ENCODE assay signal across 24 mouse cellular contexts in genomic region chr6:47808545-47808944, GRCm38 (mm10). TPM values are rescaled to one million over a fixed set of nuclear protein-coding genes. Genes with fewer than 3 reads are reported as not detected.
DNase-seq lines count a peak whose midpoint lies in the region; ATAC-seq and TF ChIP-seq lines count a peak whose summit lies in the region.
"Had no signal": no experiment of that assay in that cellular context is flagged by ENCODE, and none has a peak within 500 bp of the region (broad histone marks: within the 10 kb centered on the region; RNA-seq: fewer than 3 reads in every experiment).

No protein-coding gene starts in this region.

- no peak overlapping the region for H3K9ac ChIP-seq in neural tube, embryonic 13.5 days
- H3K9ac ChIP-seq: forebrain, postnatal 0 days; limb, embryonic 12.5 days; midbrain, embryonic 15.5 days had no signal

- peaks cover 43% of the 10 kb centered on the region for H3K4me1 ChIP-seq in neural tube, embryonic 13.5 days (replicated peaks)

- peak overlapping the region; percentile 42; the same call in 1 of the 2 replicates for H3K27ac ChIP-seq in left cerebral cortex, adult 2 months
- H3K27ac ChIP-seq in neural tube, embryonic 13.5 days (replicated peaks) = 0 out of 2 replicates have a peak overlapping the region, but pooled peaks have one; percentile 9
- H3K27ac ChIP-seq: limb, embryonic 12.5 days; midbrain, embryonic 15.5 days had no signal

- no peaks in the 10 kb centered on the region for H3K9me3 ChIP-seq in neural tube, embryonic 13.5 days
- H3K9me3 ChIP-seq: limb, embryonic 12.5 days; midbrain, embryonic 15.5 days had no signal

- TF ChIP-seq CTCF in left cerebral cortex, adult 2 months (IDR thresholded peaks at IDR 0.05) = no peak

- peak; percentile 55 for DNase-seq in heart, adult 11 months
- no peak for DNase-seq in heart, postnatal 36 days
- no peak for DNase-seq in left cerebral cortex, adult 2 months (ENCODE audit: extremely low spot score in 1 of 2, low spot score in 2 of 2)
- DNase-seq in left cerebral cortex, adult 11 months (ENCODE audit: low spot score) = no peak
- DNase-seq in neural tube, embryonic 10.5 days (ENCODE audit: extremely low spot score, low spot score) = no peak
- peak; percentile 60 for DNase-seq in telencephalon, adult 2 months (ENCODE audit: low read depth, low spot score)
- no peak for DNase-seq in thymus, postnatal 4 days
- DNase-seq: adrenal gland, adult 2 months; adrenal gland, postnatal 36 days; cerebellum, adult 2 months; cerebellum, postnatal 14 days; forebrain, postnatal 0 days; gastrocnemius, postnatal 25 days; heart, adult 18-20 months; heart, postnatal 4 days; kidney, adult 11 months; kidney, postnatal 14 days; lung, postnatal 10 days had no signal

- intact Hi-C loops in heart, postnatal 36 days (cut with DNase I) = no loop called here
- intact Hi-C loops in left cerebral cortex, adult 2 months (cut with DNase I) = no loop called here

- ATAC-seq in neural tube, embryonic 13.5 days (ENCODE audit: low read depth) = no peak
- ATAC-seq: forebrain, postnatal 0 days; midbrain, embryonic 15.5 days had no signal

- no peak overlapping the region for H3K4me3 ChIP-seq in left cerebral cortex, adult 2 months
- no peak overlapping the region for H3K4me3 ChIP-seq in neural tube, embryonic 13.5 days
- H3K4me3 ChIP-seq: erythroblast, embryonic 14.5 days; limb, embryonic 12.5 days; midbrain, embryonic 15.5 days had no signal

- 92% methylated on average over 5 of the region's 5 CpGs for WGBS in neural tube, embryonic 13.5 days

- H3K36me3 ChIP-seq in neural tube, embryonic 13.5 days = peaks cover 39% of the 10 kb centered on the region

- no peak overlapping the region for H3K4me2 ChIP-seq in neural tube, embryonic 13.5 days
- H3K4me2 ChIP-seq: heart, embryonic 11.5 days; limb, embryonic 12.5 days; liver, embryonic 11.5 days; midbrain, embryonic 15.5 days had no signal

- H3K27me3 ChIP-seq in neural tube, embryonic 13.5 days = no peaks in the 10 kb centered on the region
- H3K27me3 ChIP-seq: limb, embryonic 12.5 days; midbrain, embryonic 15.5 days had no signal

RNA-seq across cellular contexts. Expression of gene Pdia4, which starts 4.7 kb away (rescaled TPM):
- total RNA-seq in heart, postnatal 36 days (2021) = 10 to 100 TPM; 38.4 to 50.1 TPM
- total RNA-seq in left cerebral cortex, adult 2 months (2021) = 10 to 100 TPM; 54.7 to 58.1 TPM
- polyA plus RNA-seq in neural tube, embryonic 13.5 days (2015; fragmentation: Nextera tagmentation; extraction: Ambion mirVana) = 187 and 204 TPM in 2 replicates

RNA-seq across cellular contexts. Expression of gene Zfp786, which starts 22.1 kb away (rescaled TPM):
- under 1 TPM; 0.68 to 0.72 TPM for total RNA-seq in heart, postnatal 36 days (2021)
- 1 to 10 TPM; 5.4 to 6.1 TPM for total RNA-seq in left cerebral cortex, adult 2 months (2021)
- 16.6 and 17.1 TPM in 2 replicates for polyA plus RNA-seq in neural tube, embryonic 13.5 days (2015; fragmentation: Nextera tagmentation; extraction: Ambion mirVana)
- polyA plus RNA-seq: erythroblast, embryonic 14.5 days had no signal

RNA-seq across cellular contexts. Expression of gene Zfp398, which starts 26.9 kb away (rescaled TPM):
- 1 to 10 TPM; 5.6 to 8.0 TPM for total RNA-seq in heart, postnatal 36 days (2021)
- 10 to 100 TPM; 22.1 to 24.0 TPM for total RNA-seq in left cerebral cortex, adult 2 months (2021)
- polyA plus RNA-seq in neural tube, embryonic 13.5 days (2015; fragmentation: Nextera tagmentation; extraction: Ambion mirVana) = 15.7 and 17.3 TPM in 2 replicates

Comparison
In these comparisons a context has a peak if more than half of its experiments do, and no peak if none do; other contexts are left out.
1. DNase-seq: peak in heart, adult 11 months (single experiment) and telencephalon, adult 2 months (single experiment); none in heart, postnatal 36 days (0 of 2), left cerebral cortex, adult 2 months (0 of 2), left cerebral cortex, adult 11 months (single experiment), neural tube, embryonic 10.5 days (single experiment) and thymus, postnatal 4 days (single experiment).